Mouse (Mus musculus) MEL (cell line): ENCODE results near the gene Rims1. TPM values are rescaled to one million over a fixed set of nuclear protein-coding genes. Genes with fewer than 3 reads are reported as not detected.
A peak's percentile ranks its signal among the peaks of the same experiment; 100 is the strongest.

Source experiments
- DNase-seq: peaks from one replicate; pipeline ENCODE4 v3.0.0; 2011; ENCODE audit warnings: low read depth, low spot score
- H3K27ac ChIP-seq: 2 replicates; pipeline ENCODE4 v1.5.1; 2012; ENCODE audit warnings: low read depth, mild to moderate bottlenecking, control low read depth, low read length, moderate library complexity; ENCODE audit not compliant: control insufficient read depth
- H3K27me3 ChIP-seq, 2 experiments: fragments of 150-350 bp in 1 of 2; sonication (generic) in 1 of 2; 2 replicates each; pipeline ENCODE4 v1.6.1; 2012; ENCODE audit warnings: low read length in 2 of 2, mild to moderate bottlenecking in 2 of 2, improper control_type of control experiment in 1 of 2, moderate library complexity in 1 of 2; ENCODE audit not compliant: insufficient read depth in 2 of 2, control insufficient read depth in 1 of 2
- H3K36me3 ChIP-seq, 2 experiments: 2 replicates each; pipeline ENCODE4 v1.6.1; 2012 to 2014; ENCODE audit warnings: low read length in 2 of 2, improper control_type of control experiment in 1 of 2, inconsistent platforms in 1 of 2, mild to moderate bottlenecking in 1 of 2; ENCODE audit not compliant: insufficient read depth in 2 of 2, control insufficient read depth in 1 of 2
- H3K4me1 ChIP-seq, 2 experiments: fragments of 150-350 bp in 1 of 2; sonication (generic) in 1 of 2; 2 replicates each; pipeline ENCODE4 v1.6.1; 2012; ENCODE audit warnings: low read length in 2 of 2, improper control_type of control experiment in 1 of 2, mild to moderate bottlenecking in 1 of 2; ENCODE audit not compliant: insufficient read depth in 2 of 2, control insufficient read depth in 1 of 2
- H3K4me3 ChIP-seq, 2 experiments: fragments of 150-350 bp in 1 of 2; sonication (generic) in 1 of 2; 2 replicates each; pipeline ENCODE4 v1.5.1; 2012; ENCODE audit warnings: low read depth in 2 of 2, low read length in 2 of 2, mild to moderate bottlenecking in 2 of 2, moderate library complexity in 2 of 2, control low read depth in 1 of 2, improper control_type of control experiment in 1 of 2; ENCODE audit not compliant: control insufficient read depth in 1 of 2, insufficient read depth in 1 of 2
- H3K79me2 ChIP-seq: 2 replicates; pipeline ENCODE4 v1.6.1; 2012; ENCODE audit warnings: mild to moderate bottlenecking, low read length, moderate library complexity; ENCODE audit not compliant: control insufficient read depth, poor library complexity, insufficient read depth
- H3K9ac ChIP-seq: 2 replicates; pipeline ENCODE4 v1.6.1; 2012; ENCODE audit warnings: low read depth, mild to moderate bottlenecking, control low read depth, low read length, moderate library complexity; ENCODE audit not compliant: control insufficient read depth, poor library complexity, severe bottlenecking
- H3K9me3 ChIP-seq: fragments of 150-350 bp; sonication (generic); replicated peaks from 2 replicates; pipeline ENCODE4 v1.6.1; 2012; ENCODE audit warnings: mild to moderate bottlenecking, low read length, improper control_type of control experiment, moderate library complexity; ENCODE audit not compliant: insufficient read depth
- BHLHE40 ChIP-seq: IDR thresholded peaks from 2 replicates; pipeline ENCODE4 v1.6.1; 2012; ENCODE audit warnings: low read depth, mild to moderate bottlenecking, inconsistent platforms, low read length, improper control_type of control experiment, borderline replicate concordance
- CHD1 ChIP-seq: IDR thresholded peaks from 2 replicates; pipeline ENCODE4 v1.6.1; 2012; ENCODE audit warnings: low read depth, mild to moderate bottlenecking, inconsistent platforms, low read length, improper control_type of control experiment
- CTCF ChIP-seq, 3 experiments: IDR thresholded peaks in 2 of 3; conservative IDR thresholded peaks in 1 of 3; 2 replicates each; pipeline ENCODE4 v1.5.1; 2011 to 2012; ENCODE audit warnings: low read length in 3 of 3, low read depth in 2 of 3, mild to moderate bottlenecking in 2 of 3, improper control_type of control experiment in 1 of 3, inconsistent platforms in 1 of 3, mixed read lengths in 1 of 3, moderate library complexity in 1 of 3; ENCODE audit not compliant: control insufficient read depth in 1 of 3, insufficient read depth in 1 of 3, poor library complexity in 1 of 3, severe bottlenecking in 1 of 3
- E2F4 ChIP-seq: IDR thresholded peaks from 2 replicates; pipeline ENCODE4 v1.6.1; 2011; ENCODE audit warnings: low read depth, low read length, improper control_type of control experiment, borderline replicate concordance
- ELF1 ChIP-seq: IDR thresholded peaks from 2 replicates; pipeline ENCODE4 v1.6.1; 2014; ENCODE audit warnings: low read depth, mild to moderate bottlenecking, inconsistent platforms, low read length, improper control_type of control experiment, moderate library complexity
- EP300 ChIP-seq, 2 experiments: IDR thresholded peaks; 2 replicates each; pipeline ENCODE4 v1.6.1; 2011; ENCODE audit warnings: improper control_type of control experiment in 2 of 2, low read length in 2 of 2, low read depth in 1 of 2, mild to moderate bottlenecking in 1 of 2
- ETS1 ChIP-seq: IDR thresholded peaks from 2 replicates; pipeline ENCODE4 v1.6.1; 2012; ENCODE audit warnings: low read depth, mild to moderate bottlenecking, inconsistent platforms, low read length, improper control_type of control experiment, moderate library complexity
- GATA1 ChIP-seq: IDR thresholded peaks from 2 replicates; pipeline ENCODE4 v1.6.1; 2011; ENCODE audit warnings: low read depth, low read length, improper control_type of control experiment
- HCFC1 ChIP-seq: IDR thresholded peaks from 2 replicates; pipeline ENCODE4 v1.6.1; 2012; ENCODE audit warnings: low read depth, mild to moderate bottlenecking, inconsistent platforms, low read length, improper control_type of control experiment, moderate library complexity
- MAFK ChIP-seq: IDR thresholded peaks from 2 replicates; pipeline ENCODE4 v1.6.1; 2011; ENCODE audit warnings: low read depth, mild to moderate bottlenecking, low read length, improper control_type of control experiment, borderline replicate concordance
- MAZ ChIP-seq: IDR thresholded peaks from 2 replicates; pipeline ENCODE4 v1.6.1; 2012; ENCODE audit warnings: low read depth, mild to moderate bottlenecking, inconsistent platforms, low read length, improper control_type of control experiment
- MEF2A ChIP-seq: IDR thresholded peaks from 2 replicates; pipeline ENCODE4 v1.6.1; 2014; ENCODE audit warnings: low read depth, mild to moderate bottlenecking, inconsistent platforms, low read length, improper control_type of control experiment; ENCODE audit not compliant: poor library complexity, insufficient replicate concordance, severe bottlenecking; ENCODE audit errors: extremely low read depth
- MXI1 ChIP-seq: IDR thresholded peaks from 2 replicates; pipeline ENCODE4 v1.6.1; 2011; ENCODE audit warnings: mild to moderate bottlenecking, low read depth, low read length, improper control_type of control experiment
- NRF1 ChIP-seq: IDR thresholded peaks from 2 replicates; pipeline ENCODE4 v1.6.1; 2014; ENCODE audit warnings: low read depth, mild to moderate bottlenecking, inconsistent platforms, low read length, improper control_type of control experiment, moderate library complexity; ENCODE audit not compliant: poor library complexity, insufficient read depth, severe bottlenecking
- POLR2A ChIP-seq, 2 experiments: IDR thresholded peaks; 2 replicates each; pipeline ENCODE4 v1.6.1; 2011 to 2012; ENCODE audit warnings: low read length in 2 of 2, mild to moderate bottlenecking in 2 of 2, control low read depth in 1 of 2, improper control_type of control experiment in 1 of 2, low read depth in 1 of 2, moderate library complexity in 1 of 2; ENCODE audit not compliant: control insufficient read depth in 1 of 2, insufficient read depth in 1 of 2, poor library complexity in 1 of 2
- POLR2AphosphoS2 ChIP-seq: IDR thresholded peaks from 2 replicates; pipeline ENCODE4 v1.6.1; 2011; ENCODE audit warnings: low read length, improper control_type of control experiment
- RAD21 ChIP-seq: IDR thresholded peaks from 2 replicates; pipeline ENCODE4 v1.6.1; 2011; ENCODE audit warnings: mild to moderate bottlenecking, low read depth, low read length, improper control_type of control experiment
- TAL1 ChIP-seq: IDR thresholded peaks from 2 replicates; pipeline ENCODE4 v1.6.1; 2012; ENCODE audit warnings: mild to moderate bottlenecking, inconsistent platforms, low read length, moderate library complexity, mixed read lengths
- TBP ChIP-seq: IDR thresholded peaks from 2 replicates; pipeline ENCODE4 v1.8.0; 2011; ENCODE audit warnings: low read depth, low read length, improper control_type of control experiment
- TCF12 ChIP-seq: IDR thresholded peaks from 2 replicates; pipeline ENCODE4 v1.6.1; 2014; ENCODE audit warnings: low read depth, mild to moderate bottlenecking, inconsistent platforms, low read length, improper control_type of control experiment, moderate library complexity
- ZKSCAN1 ChIP-seq: IDR thresholded peaks from 2 replicates; pipeline ENCODE4 v1.6.1; 2012; ENCODE audit warnings: low read depth, mild to moderate bottlenecking, inconsistent platforms, low read length, improper control_type of control experiment, moderate library complexity
- ZMIZ1 ChIP-seq: IDR thresholded peaks from 2 replicates; pipeline ENCODE4 v1.6.1; 2012; ENCODE audit warnings: low read depth, mild to moderate bottlenecking, inconsistent platforms, low read length, improper control_type of control experiment, moderate library complexity
- polyA plus RNA-seq, 2 experiments: library from polyadenylated mRNA; stranded (reverse) in 1 of 2; unstranded in 1 of 2; fragments of >175 nt in 1 of 2; fragments of >200 nt in 1 of 2; gene quantifications; 2 replicates each; pipeline versions ENCODE4 v1.2.1 to v1.2.4; 2012; ENCODE audit warnings: low replicate concordance in 2 of 2, low read depth in 1 of 2; ENCODE audit not compliant: insufficient read length in 2 of 2, insufficient read depth in 1 of 2, missing spikeins in 1 of 2
- total RNA-seq: library from RNA; depleted of rRNA; stranded (reverse); fragments of 300-350 nt; gene quantifications from 2 replicates; pipeline ENCODE4 v1.2.3, GENCODE M21; 2012

Gene Rims1
- total and polyA plus RNA-seq, 3 experiments: 0.31 TPM; not detected in 2

GRCm38 (mm10) chr1:22377652-22378051, 428.1 kb downstream of the Rims1 start:
- Histone ChIP-seq H3K27ac (no peak overlapping the region), H3K9ac (no peak overlapping the region), H3K9me3 (no peaks in the 10 kb centered on the region), H3K4me3 (no peak overlapping the region), H3K27me3 (no peaks in the 10 kb centered on the region), H3K4me1 (no peaks in the 10 kb centered on the region), H3K79me2 (no peaks in the 10 kb centered on the region), H3K36me3 (no peaks in the 10 kb centered on the region)
- DNase-seq: no peak
- TF ChIP-seq ETS1: no peak
- TF ChIP-seq MAFK: no peak
- no peak for TF ChIP-seq ELF1
- TF ChIP-seq ZMIZ1: no peak

GRCm38 (mm10) chr1:22377062-22377461, 428.7 kb downstream of the Rims1 start:
- H3K9me3 ChIP-seq: no peaks in the 10 kb centered on the region
- H3K4me3 ChIP-seq: no peak overlapping the region

GRCm38 (mm10) chr1:22356209-22356608, 449.6 kb downstream of the Rims1 start:
- Histone ChIP-seq H3K9ac (no peak overlapping the region), H3K79me2 (no peaks in the 10 kb centered on the region), H3K27ac (no peak overlapping the region), H3K36me3 (no peaks in the 10 kb centered on the region; a peak in 1 of 4 replicates), H3K4me3 (no peak overlapping the region), H3K4me1 (no peaks in the 10 kb centered on the region), H3K27me3 (no peaks in the 10 kb centered on the region), H3K9me3 (no peaks in the 10 kb centered on the region)
- peak; percentile 9 for DNase-seq
- TF ChIP-seq HCFC1 (no peak), TCF12 (peak; percentile 45), EP300 (IDR thresholded peaks at IDR 0.05; ENCODE audit: low read depth in 1 of 2, low read length in 2 of 2) (peak; percentile 9 to 55; a peak in 2 of 4 replicates)

More at GRCm38 (mm10) chr1:22377062-22377461, 428.7 kb downstream of the Rims1 start:
- no peak overlapping the region for H3K9ac ChIP-seq
- H3K27me3 ChIP-seq: no peaks in the 10 kb centered on the region
- DNase-seq: no peak
- no peaks in the 10 kb centered on the region for H3K36me3 ChIP-seq
- H3K79me2 ChIP-seq: no peaks in the 10 kb centered on the region
- no peaks in the 10 kb centered on the region for H3K4me1 ChIP-seq
- no peak overlapping the region for H3K27ac ChIP-seq
- TF ChIP-seq BHLHE40 (no peak), MXI1 (no peak), MEF2A (no peak), NRF1 (no peak), RAD21 (no peak), TAL1 (no peak), MAZ (no peak), POLR2A (IDR thresholded peaks at IDR 0.05; ENCODE audit: control insufficient read depth in 1 of 2, insufficient read depth in 1 of 2, low read depth in 1 of 2, low read length in 2 of 2, poor library complexity in 1 of 2) (no peak), CHD1 (no peak), CTCF (IDR thresholded peaks at IDR 0.05 in 2 of 3, conservative IDR thresholded peaks at IDR 0.05 in 1 of 3; ENCODE audit: control insufficient read depth in 1 of 3, insufficient read depth in 1 of 3, low read depth in 2 of 3, low read length in 3 of 3, poor library complexity in 1 of 3, severe bottlenecking in 1 of 3) (no peak), ZKSCAN1 (no peak), GATA1 (no peak), TBP (no peak), POLR2AphosphoS2 (no peak), E2F4 (no peak)
